Mouse (Mus musculus) olfactory bulb, adult 2 months (tissue): ENCODE results near the gene Tbc1d10c. TPM values are rescaled to one million over a fixed set of nuclear protein-coding genes. Genes with fewer than 3 reads are reported as not detected.

ENCODE experiments used
- H3K27ac ChIP-seq: fragments of 200-500 bp; 2 replicates; pipeline ENCODE4 v1.5.1; 2012; ENCODE audit warnings: low read depth, low read length; ENCODE audit not compliant: insufficient read depth
- H3K4me1 ChIP-seq: fragments of 200-500 bp; 2 replicates; pipeline ENCODE4 v1.6.1; 2012; ENCODE audit warnings: low read length; ENCODE audit not compliant: control insufficient read depth, insufficient read depth
- H3K4me3 ChIP-seq: fragments of 200-500 bp; 2 replicates; pipeline ENCODE4 v1.5.1; 2012; ENCODE audit warnings: mild to moderate bottlenecking, low read depth, low read length, moderate library complexity; ENCODE audit not compliant: insufficient read depth
- CTCF ChIP-seq: fragments of 200-500 bp; IDR thresholded peaks from 2 replicates; pipeline ENCODE4 v1.5.1; 2012; ENCODE audit warnings: low read depth, mild to moderate bottlenecking, low read length, moderate library complexity; ENCODE audit not compliant: insufficient read depth
- POLR2A ChIP-seq: fragments of 200-500 bp; IDR thresholded peaks from 2 replicates; pipeline ENCODE4 v1.6.1; 2012; ENCODE audit warnings: mild to moderate bottlenecking, low read depth, low read length, moderate library complexity; ENCODE audit not compliant: insufficient read depth
- WGBS: fragments of 180-500 bp; shearing (Covaris S2); methylation state at CpG from one replicate; pipeline ENCODE4 v1.1.7; 2018; 5-methylcytosine and 5-hydroxymethylcytosine counted together
- polyA plus RNA-seq: library from polyadenylated mRNA; stranded (reverse); fragments of >200 nt; gene quantifications from 2 replicates; pipeline ENCODE4 v1.2.4, GENCODE M21; 2012; ENCODE audit warnings: low replicate concordance; ENCODE audit not compliant: missing spikeins, insufficient read depth, insufficient read length

The Tbc1d10c gene
- polyA plus RNA-seq = 247 TPM in 1 of 2 replicates, not detected in the other

GRCm38 (mm10) chr19:4190831-4191334, at the start of gene Tbc1d10c:
Tbc1d10c (minus strand) TSS chr19:4191284.
- TF ChIP-seq CTCF (no peak), POLR2A (no peak)
- H3K4me3 ChIP-seq = peak within 1 kb of the TSS; percentile 76
- WGBS = 72% methylated on average over 4 of the region's 4 CpGs
- peaks cover 10% of the 10 kb centered on the region for H3K4me1 ChIP-seq
- H3K27ac ChIP-seq = peak within 1 kb of the TSS; percentile 68

GRCm38 (mm10) chr19:4240247-4240668, 49.2 kb upstream of the Tbc1d10c start:
- 78% methylated on average over 8 of the region's 8 CpGs for WGBS
- no peak overlapping the region for H3K4me3 ChIP-seq
- no peaks in the 10 kb centered on the region for H3K4me1 ChIP-seq
- no peak overlapping the region for H3K27ac ChIP-seq
- TF ChIP-seq POLR2A (no peak), CTCF (no peak)

- Histone ChIP-seq H3K4me3 (no peak overlapping the region), H3K4me1 (peaks cover 18% of the 10 kb centered on the region), H3K27ac (no peak overlapping the region)
- 83% methylated on average over 4 of the region's 4 CpGs for WGBS
- TF ChIP-seq POLR2A = no peak
- TF ChIP-seq CTCF = no peak
Measured at GRCm38 (mm10) chr19:4234548-4234947, 43.5 kb upstream of the Tbc1d10c start.

DNA sequence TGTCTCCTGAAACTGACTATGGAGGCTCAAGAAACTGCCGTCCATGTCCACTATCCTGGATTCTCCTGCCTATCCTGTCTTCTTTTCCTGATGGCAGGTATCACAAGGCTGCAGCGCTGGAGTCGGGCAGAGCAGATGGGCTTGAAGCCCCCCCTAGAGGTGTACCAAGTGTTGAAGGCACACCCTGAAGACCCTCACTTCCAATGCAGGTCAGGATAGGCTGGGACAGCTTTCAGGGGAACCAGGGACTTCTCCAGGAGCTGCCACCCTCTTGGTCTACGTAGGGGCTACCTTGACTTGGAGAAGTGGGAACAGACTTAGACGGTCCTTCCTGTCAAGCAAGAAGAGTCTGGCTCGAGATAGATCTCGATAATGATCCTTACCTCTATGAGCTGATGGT, 41.6 kb upstream of the Tbc1d10c start:
- 83% methylated on average over 7 of the region's 7 CpGs for WGBS
- no peak overlapping the region for H3K4me3 ChIP-seq
- peak overlapping the region; percentile 92 for H3K27ac ChIP-seq
- peaks cover 18% of the 10 kb centered on the region for H3K4me1 ChIP-seq
- TF ChIP-seq CTCF (no peak), POLR2A (no peak)

DNA sequence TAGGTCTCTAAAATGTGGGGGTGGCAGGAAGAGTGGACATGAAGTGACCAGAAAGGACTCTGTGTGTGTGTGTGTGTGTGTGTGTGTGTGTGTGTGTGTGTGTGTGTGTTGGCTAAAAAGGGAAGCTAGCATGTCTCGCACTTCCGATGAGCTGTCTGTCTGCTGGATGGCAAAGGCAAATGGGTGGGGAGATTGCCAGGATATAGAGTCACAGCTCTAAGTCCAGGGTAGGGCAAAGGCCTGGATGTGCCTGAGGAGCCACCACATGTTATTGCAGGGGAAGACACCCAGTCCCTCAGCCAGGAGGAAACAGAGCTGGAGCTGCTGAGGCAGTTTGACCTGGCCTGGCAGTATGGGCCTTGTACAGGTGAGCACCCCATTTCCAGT, 41.1 kb upstream of the Tbc1d10c start:
- Histone ChIP-seq H3K4me1 (peaks cover 18% of the 10 kb centered on the region), H3K27ac (peak overlapping the region; percentile 92), H3K4me3 (peak overlapping the region; percentile 59)
- TF ChIP-seq POLR2A = no peak; the same call in 1 of the 2 replicates
- 0% methylated on average over 2 of the region's 2 CpGs for WGBS

GRCm38 (mm10) chr19:4231253-4232185, 40.4 kb upstream of the Tbc1d10c start, which contains the start of gene Pold4:
Pold4 (plus strand) TSS chr19:4231899.
- Histone ChIP-seq H3K27ac (peak within 1 kb of the TSS; percentile 92), H3K4me3 (peak within 1 kb of the TSS; percentile 59), H3K4me1 (peaks cover 18% of the 10 kb centered on the region)
- 8% methylated on average over 26 of the region's 26 CpGs for WGBS
- TF ChIP-seq CTCF = no peak
- TF ChIP-seq POLR2A = peak; percentile 71

GRCm38 (mm10) chr19:4230415-4230814, 39.3 kb upstream of the Tbc1d10c start:
- 44% methylated on average over 8 of the region's 8 CpGs for WGBS
- Histone ChIP-seq H3K4me3 (no peak overlapping the region), H3K27ac (0 out of 2 replicates have a peak overlapping the region, but pooled peaks have one; percentile 1), H3K4me1 (peaks cover 18% of the 10 kb centered on the region)
- TF ChIP-seq CTCF = no peak
- TF ChIP-seq POLR2A = no peak

- H3K4me1 ChIP-seq = peaks cover 18% of the 10 kb centered on the region
- WGBS = 61% methylated on average over 9 of the region's 9 CpGs
- no peak overlapping the region for H3K4me3 ChIP-seq
- TF ChIP-seq CTCF (no peak), POLR2A (no peak)
- H3K27ac ChIP-seq = no peak overlapping the region
Measured at GRCm38 (mm10) chr19:4229451-4230076, 38.5 kb upstream of the Tbc1d10c start.
